Mouse (Mus musculus) MEL (cell line): ENCODE measurements around the gene Zbtb20. TPM values are rescaled to one million over a fixed set of nuclear protein-coding genes. Genes with fewer than 3 reads are reported as not detected.

Experiments used
- DNase-seq: peaks from one replicate; pipeline ENCODE4 v3.0.0; 2011; ENCODE audit warnings: low read depth, low spot score
- H3K27ac ChIP-seq: 2 replicates; pipeline ENCODE4 v1.5.1; 2012; ENCODE audit warnings: low read depth, mild to moderate bottlenecking, control low read depth, low read length, moderate library complexity; ENCODE audit not compliant: control insufficient read depth
- H3K27me3 ChIP-seq, 2 experiments: fragments of 150-350 bp in 1 of 2; sonication (generic) in 1 of 2; 2 replicates each; pipeline ENCODE4 v1.6.1; 2012; ENCODE audit warnings: low read length in 2 of 2, mild to moderate bottlenecking in 2 of 2, improper control_type of control experiment in 1 of 2, moderate library complexity in 1 of 2; ENCODE audit not compliant: insufficient read depth in 2 of 2, control insufficient read depth in 1 of 2
- H3K36me3 ChIP-seq, 2 experiments: 2 replicates each; pipeline ENCODE4 v1.6.1; 2012 to 2014; ENCODE audit warnings: low read length in 2 of 2, improper control_type of control experiment in 1 of 2, inconsistent platforms in 1 of 2, mild to moderate bottlenecking in 1 of 2; ENCODE audit not compliant: insufficient read depth in 2 of 2, control insufficient read depth in 1 of 2
- H3K4me1 ChIP-seq, 2 experiments: fragments of 150-350 bp in 1 of 2; sonication (generic) in 1 of 2; 2 replicates each; pipeline ENCODE4 v1.6.1; 2012; ENCODE audit warnings: low read length in 2 of 2, improper control_type of control experiment in 1 of 2, mild to moderate bottlenecking in 1 of 2; ENCODE audit not compliant: insufficient read depth in 2 of 2, control insufficient read depth in 1 of 2
- H3K4me3 ChIP-seq, 2 experiments: fragments of 150-350 bp in 1 of 2; sonication (generic) in 1 of 2; 2 replicates each; pipeline ENCODE4 v1.5.1; 2012; ENCODE audit warnings: low read depth in 2 of 2, low read length in 2 of 2, mild to moderate bottlenecking in 2 of 2, moderate library complexity in 2 of 2, control low read depth in 1 of 2, improper control_type of control experiment in 1 of 2; ENCODE audit not compliant: control insufficient read depth in 1 of 2, insufficient read depth in 1 of 2
- H3K79me2 ChIP-seq: 2 replicates; pipeline ENCODE4 v1.6.1; 2012; ENCODE audit warnings: mild to moderate bottlenecking, low read length, moderate library complexity; ENCODE audit not compliant: control insufficient read depth, poor library complexity, insufficient read depth
- H3K9ac ChIP-seq: 2 replicates; pipeline ENCODE4 v1.6.1; 2012; ENCODE audit warnings: low read depth, mild to moderate bottlenecking, control low read depth, low read length, moderate library complexity; ENCODE audit not compliant: control insufficient read depth, poor library complexity, severe bottlenecking
- H3K9me3 ChIP-seq: fragments of 150-350 bp; sonication (generic); replicated peaks from 2 replicates; pipeline ENCODE4 v1.6.1; 2012; ENCODE audit warnings: mild to moderate bottlenecking, low read length, improper control_type of control experiment, moderate library complexity; ENCODE audit not compliant: insufficient read depth
- BHLHE40 ChIP-seq: IDR thresholded peaks from 2 replicates; pipeline ENCODE4 v1.6.1; 2012; ENCODE audit warnings: low read depth, mild to moderate bottlenecking, inconsistent platforms, low read length, improper control_type of control experiment, borderline replicate concordance
- CHD1 ChIP-seq: IDR thresholded peaks from 2 replicates; pipeline ENCODE4 v1.6.1; 2012; ENCODE audit warnings: low read depth, mild to moderate bottlenecking, inconsistent platforms, low read length, improper control_type of control experiment
- CTCF ChIP-seq, 3 experiments: IDR thresholded peaks in 2 of 3; conservative IDR thresholded peaks in 1 of 3; 2 replicates each; pipeline ENCODE4 v1.5.1; 2011 to 2012; ENCODE audit warnings: low read length in 3 of 3, low read depth in 2 of 3, mild to moderate bottlenecking in 2 of 3, improper control_type of control experiment in 1 of 3, inconsistent platforms in 1 of 3, mixed read lengths in 1 of 3, moderate library complexity in 1 of 3; ENCODE audit not compliant: control insufficient read depth in 1 of 3, insufficient read depth in 1 of 3, poor library complexity in 1 of 3, severe bottlenecking in 1 of 3
- E2F4 ChIP-seq: IDR thresholded peaks from 2 replicates; pipeline ENCODE4 v1.6.1; 2011; ENCODE audit warnings: low read depth, low read length, improper control_type of control experiment, borderline replicate concordance
- ELF1 ChIP-seq: IDR thresholded peaks from 2 replicates; pipeline ENCODE4 v1.6.1; 2014; ENCODE audit warnings: low read depth, mild to moderate bottlenecking, inconsistent platforms, low read length, improper control_type of control experiment, moderate library complexity
- ETS1 ChIP-seq: IDR thresholded peaks from 2 replicates; pipeline ENCODE4 v1.6.1; 2012; ENCODE audit warnings: low read depth, mild to moderate bottlenecking, inconsistent platforms, low read length, improper control_type of control experiment, moderate library complexity
- GABPA ChIP-seq: IDR thresholded peaks from 2 replicates; pipeline ENCODE4 v1.6.1; 2012; ENCODE audit warnings: low read depth, mild to moderate bottlenecking, inconsistent platforms, low read length, improper control_type of control experiment, moderate library complexity
- JUND ChIP-seq: IDR thresholded peaks from 2 replicates; pipeline ENCODE4 v1.6.1; 2011; ENCODE audit warnings: low read depth, mild to moderate bottlenecking, improper control_type of control experiment, low read length
- KAT2A ChIP-seq: conservative IDR thresholded peaks from 2 replicates; pipeline ENCODE4 v1.6.1; 2012; ENCODE audit warnings: low read depth, low read length, improper control_type of control experiment, inconsistent platforms
- MAZ ChIP-seq: IDR thresholded peaks from 2 replicates; pipeline ENCODE4 v1.6.1; 2012; ENCODE audit warnings: low read depth, mild to moderate bottlenecking, inconsistent platforms, low read length, improper control_type of control experiment
- MEF2A ChIP-seq: IDR thresholded peaks from 2 replicates; pipeline ENCODE4 v1.6.1; 2014; ENCODE audit warnings: low read depth, mild to moderate bottlenecking, inconsistent platforms, low read length, improper control_type of control experiment; ENCODE audit not compliant: poor library complexity, insufficient replicate concordance, severe bottlenecking; ENCODE audit errors: extremely low read depth
- POLR2AphosphoS2 ChIP-seq: IDR thresholded peaks from 2 replicates; pipeline ENCODE4 v1.6.1; 2011; ENCODE audit warnings: low read length, improper control_type of control experiment
- POLR2AphosphoS5 ChIP-seq: IDR thresholded peaks from 2 replicates; pipeline ENCODE4 v1.6.1; 2012; ENCODE audit warnings: low read depth, borderline replicate concordance, mild to moderate bottlenecking, inconsistent platforms, low read length, moderate library complexity, mixed read lengths
- RAD21 ChIP-seq: IDR thresholded peaks from 2 replicates; pipeline ENCODE4 v1.6.1; 2011; ENCODE audit warnings: mild to moderate bottlenecking, low read depth, low read length, improper control_type of control experiment
- RCOR1 ChIP-seq: IDR thresholded peaks from 2 replicates; pipeline ENCODE4 v1.6.1; 2012; ENCODE audit warnings: low read depth, mild to moderate bottlenecking, inconsistent platforms, low read length, improper control_type of control experiment
- SIN3A ChIP-seq: IDR thresholded peaks from 2 replicates; pipeline ENCODE4 v1.6.1; 2012; ENCODE audit warnings: low read length, improper control_type of control experiment, inconsistent platforms
- TAL1 ChIP-seq: IDR thresholded peaks from 2 replicates; pipeline ENCODE4 v1.6.1; 2012; ENCODE audit warnings: mild to moderate bottlenecking, inconsistent platforms, low read length, moderate library complexity, mixed read lengths
- TBP ChIP-seq: IDR thresholded peaks from 2 replicates; pipeline ENCODE4 v1.8.0; 2011; ENCODE audit warnings: low read depth, low read length, improper control_type of control experiment
- TCF12 ChIP-seq: IDR thresholded peaks from 2 replicates; pipeline ENCODE4 v1.6.1; 2014; ENCODE audit warnings: low read depth, mild to moderate bottlenecking, inconsistent platforms, low read length, improper control_type of control experiment, moderate library complexity
- UBTF ChIP-seq: IDR thresholded peaks from 2 replicates; pipeline ENCODE4 v1.6.1; 2012; ENCODE audit warnings: low read depth, mild to moderate bottlenecking, inconsistent platforms, low read length, improper control_type of control experiment, moderate library complexity, borderline replicate concordance; ENCODE audit not compliant: insufficient read depth
- ZC3H11A ChIP-seq: IDR thresholded peaks from 2 replicates; pipeline ENCODE4 v1.6.1; 2012; ENCODE audit warnings: low read depth, mild to moderate bottlenecking, inconsistent platforms, low read length, improper control_type of control experiment
- ZKSCAN1 ChIP-seq: IDR thresholded peaks from 2 replicates; pipeline ENCODE4 v1.6.1; 2012; ENCODE audit warnings: low read depth, mild to moderate bottlenecking, inconsistent platforms, low read length, improper control_type of control experiment, moderate library complexity
- ZNF384 ChIP-seq: IDR thresholded peaks from 2 replicates; pipeline ENCODE4 v1.6.1; 2012; ENCODE audit warnings: low read depth, mild to moderate bottlenecking, inconsistent platforms, low read length, improper control_type of control experiment
- polyA plus RNA-seq, 2 experiments: library from polyadenylated mRNA; stranded (reverse) in 1 of 2; unstranded in 1 of 2; fragments of >175 nt in 1 of 2; fragments of >200 nt in 1 of 2; gene quantifications; 2 replicates each; pipeline versions ENCODE4 v1.2.1 to v1.2.4; 2012; ENCODE audit warnings: low replicate concordance in 2 of 2, low read depth in 1 of 2; ENCODE audit not compliant: insufficient read length in 2 of 2, insufficient read depth in 1 of 2, missing spikeins in 1 of 2
- total RNA-seq: library from RNA; depleted of rRNA; stranded (reverse); fragments of 300-350 nt; gene quantifications from 2 replicates; pipeline ENCODE4 v1.2.3, GENCODE M21; 2012

The Zbtb20 gene
- total and polyA plus RNA-seq, 3 experiments = 0.17 to 0.27 TPM; not detected in 1

- DNase-seq = no peak
- no peak overlapping the region for H3K27ac ChIP-seq
- H3K9ac ChIP-seq = no peak overlapping the region
- no peaks in the 10 kb centered on the region for H3K79me2 ChIP-seq
- H3K27me3 ChIP-seq = peaks cover 0 to 8% of the 10 kb centered on the region in 2 experiments
- no peaks in the 10 kb centered on the region for H3K9me3 ChIP-seq
- no peak overlapping the region for H3K4me3 ChIP-seq
- peaks cover 0 to 7% of the 10 kb centered on the region in 2 experiments; a peak in 2 of 4 replicates for H3K4me1 ChIP-seq
- peaks cover 0 to 7% of the 10 kb centered on the region in 2 experiments; a peak in 1 of 4 replicates for H3K36me3 ChIP-seq
- TF ChIP-seq ZNF384 (no peak), POLR2AphosphoS2 (no peak), E2F4 (no peak), TBP (no peak), POLR2AphosphoS5 (no peak), KAT2A (no peak), JUND (no peak), RCOR1 (no peak), SIN3A (no peak), BHLHE40 (no peak), CHD1 (no peak), TCF12 (no peak), ETS1 (no peak), ZC3H11A (no peak)
Observed at GRCm38 (mm10) chr16:43504556-43504955, 628.9 kb downstream of the Zbtb20 start.

GRCm38 (mm10) chr16:43505314-43505950, 629.8 kb downstream of the Zbtb20 start:
- TF ChIP-seq ZNF384 (no peak), ETS1 (no peak), ZKSCAN1 (no peak), TAL1 (no peak), UBTF (no peak), RAD21 (no peak), ELF1 (no peak), MAZ (no peak), MEF2A (no peak), GABPA (no peak), TCF12 (no peak), SIN3A (no peak), CTCF (IDR thresholded peaks at IDR 0.05 in 2 of 3, conservative IDR thresholded peaks at IDR 0.05 in 1 of 3; ENCODE audit: control insufficient read depth in 1 of 3, insufficient read depth in 1 of 3, low read depth in 2 of 3, low read length in 3 of 3, poor library complexity in 1 of 3, severe bottlenecking in 1 of 3) (no peak)
- TF ChIP-seq, all 39 proteins: peak for 0
- Histone ChIP-seq H3K36me3 (peaks cover 0 to 7% of the 10 kb centered on the region in 2 experiments; a peak in 1 of 4 replicates), H3K79me2 (no peaks in the 10 kb centered on the region), H3K9me3 (no peaks in the 10 kb centered on the region), H3K27me3 (peaks cover 4 to 10% of the 10 kb centered on the region in 2 experiments), H3K27ac (no peak overlapping the region), H3K4me1 (peaks cover 0 to 7% of the 10 kb centered on the region in 2 experiments; a peak in 2 of 4 replicates), H3K9ac (no peak overlapping the region), H3K4me3 (no peak overlapping the region)
- no peak for DNase-seq
